Mouse (Mus musculus): ENCODE measurements around the gene Zfp553. TPM values are rescaled to one million over a fixed set of nuclear protein-coding genes. Genes with fewer than 3 reads are reported as not detected.

Gene Zfp553
- polyA plus RNA-seq, 1 experiment from 2014 or later: 23.6 TPM

GRCm38 (mm10) chr7:127273118-127273923 lies 40.5 kb downstream of the Zfp553 start:
- no peaks in the 10 kb centered on the region for H3K27me3 ChIP-seq (replicated peaks; ENCODE audit: control insufficient read depth, insufficient read depth, low read length)
- WGBS: 14% methylated on average over 50 of the region's 50 CpGs
- peak; percentile 40 for ATAC-seq
- peak overlapping the region; percentile 99 for H3K9ac ChIP-seq (ENCODE audit: low read depth, low read length)
- peak overlapping the region; percentile 81 for H3K4me2 ChIP-seq (ENCODE audit: low read depth, low read length)
- H3K4me1 ChIP-seq (ENCODE audit: control insufficient read depth, insufficient read depth, low read length): peaks cover 29% of the 10 kb centered on the region
- H3K36me3 ChIP-seq (ENCODE audit: control insufficient read depth, insufficient read depth, low read length): peaks cover 20% of the 10 kb centered on the region
- H3K4me3 ChIP-seq (ENCODE audit: low read length): peak overlapping the region; percentile 64
- peak overlapping the region; percentile 94 for H3K27ac ChIP-seq (ENCODE audit: low read length)
- H3K9me3 ChIP-seq (ENCODE audit: control insufficient read depth, low read length): peaks cover 9% of the 10 kb centered on the region

GRCm38 (mm10) chr7:127273925-127274789 lies 41.3 kb downstream of the Zfp553 start, which contains the start of gene Sephs2:
Gene Sephs2, minus strand, starts transcription at chr7:127274055.
- ATAC-seq: peak; percentile 79
- peaks cover 13% of the 10 kb centered on the region for H3K36me3 ChIP-seq (ENCODE audit: control insufficient read depth, insufficient read depth, low read length)
- H3K27me3 ChIP-seq (replicated peaks; ENCODE audit: control insufficient read depth, insufficient read depth, low read length): no peaks in the 10 kb centered on the region
- 2% methylated on average over 39 of the region's 39 CpGs for WGBS
- peak within 1 kb of the TSS; percentile 64 for H3K4me3 ChIP-seq (ENCODE audit: low read length)
- H3K9me3 ChIP-seq (ENCODE audit: control insufficient read depth, low read length): 0 out of 2 replicates have a peak, but pooled peaks cover 4% of the 10 kb centered on the region
- peak within 1 kb of the TSS; percentile 81 for H3K4me2 ChIP-seq (ENCODE audit: low read depth, low read length)
- H3K9ac ChIP-seq (ENCODE audit: low read depth, low read length): peak within 1 kb of the TSS; percentile 99
- H3K27ac ChIP-seq (ENCODE audit: low read length): peak within 1 kb of the TSS; percentile 94
- peaks cover 35% of the 10 kb centered on the region for H3K4me1 ChIP-seq (ENCODE audit: control insufficient read depth, insufficient read depth, low read length)

- H3K9me3 ChIP-seq (ENCODE audit: control insufficient read depth, low read length): 0 out of 2 replicates have a peak, but pooled peaks cover 4% of the 10 kb centered on the region
- 0 out of 2 replicates have a peak overlapping the region, but pooled peaks have one; percentile 24 for H3K9ac ChIP-seq (ENCODE audit: low read depth, low read length)
- ATAC-seq: peak; percentile 76
- H3K4me1 ChIP-seq (ENCODE audit: control insufficient read depth, insufficient read depth, low read length): peaks cover 36% of the 10 kb centered on the region
- H3K4me3 ChIP-seq (ENCODE audit: low read length): no peak overlapping the region
- peak overlapping the region; percentile 82 for H3K27ac ChIP-seq (ENCODE audit: low read length)
- H3K27me3 ChIP-seq (replicated peaks; ENCODE audit: control insufficient read depth, insufficient read depth, low read length): no peaks in the 10 kb centered on the region
- peaks cover 4% of the 10 kb centered on the region; the same call in 1 of the 2 replicates for H3K36me3 ChIP-seq (ENCODE audit: control insufficient read depth, insufficient read depth, low read length)
- WGBS: 38% methylated on average over 5 of the region's 5 CpGs
- peak overlapping the region; percentile 22; the same call in 1 of the 2 replicates for H3K4me2 ChIP-seq (ENCODE audit: low read depth, low read length)
These were observed 43.7 kb downstream of the Zfp553 start for GRCm38 (mm10) chr7:127276519-127276961.

- Histone ChIP-seq H3K27me3 (replicated peaks; ENCODE audit: control insufficient read depth, insufficient read depth, low read length) (no peaks in the 10 kb centered on the region), H3K4me2 (ENCODE audit: low read depth, low read length) (no peak overlapping the region), H3K27ac (ENCODE audit: low read length) (0 out of 2 replicates have a peak overlapping the region, but pooled peaks have one; percentile 0), H3K9ac (ENCODE audit: low read depth, low read length) (peak overlapping the region; percentile 54), H3K9me3 (ENCODE audit: control insufficient read depth, low read length) (no peaks in the 10 kb centered on the region), H3K36me3 (ENCODE audit: control insufficient read depth, insufficient read depth, low read length) (no peaks in the 10 kb centered on the region), H3K4me1 (ENCODE audit: control insufficient read depth, insufficient read depth, low read length) (peaks cover 28% of the 10 kb centered on the region), H3K4me3 (ENCODE audit: low read length) (no peak overlapping the region)
- WGBS: 24% methylated on average over 8 of the region's 8 CpGs
- peak; percentile 26 for ATAC-seq
These were observed 45.5 kb downstream of the Zfp553 start for GRCm38 (mm10) chr7:127278311-127278710.

GRCm38 (mm10) chr7:127280092-127280491 lies 47.2 kb downstream of the Zfp553 start:
- Histone ChIP-seq H3K27me3 (replicated peaks; ENCODE audit: control insufficient read depth, insufficient read depth, low read length) (no peaks in the 10 kb centered on the region), H3K27ac (ENCODE audit: low read length) (no peak overlapping the region), H3K4me2 (ENCODE audit: low read depth, low read length) (no peak overlapping the region), H3K36me3 (ENCODE audit: control insufficient read depth, insufficient read depth, low read length) (no peaks in the 10 kb centered on the region), H3K9me3 (ENCODE audit: control insufficient read depth, low read length) (no peaks in the 10 kb centered on the region), H3K9ac (ENCODE audit: low read depth, low read length) (no peak overlapping the region), H3K4me3 (ENCODE audit: low read length) (no peak overlapping the region), H3K4me1 (ENCODE audit: control insufficient read depth, insufficient read depth, low read length) (peaks cover 24% of the 10 kb centered on the region)
- no peak for ATAC-seq
- WGBS: 59% methylated on average over 3 of the region's 3 CpGs

GRCm38 (mm10) chr7:127281114-127281513 lies 48.3 kb downstream of the Zfp553 start:
- Histone ChIP-seq H3K36me3 (ENCODE audit: control insufficient read depth, insufficient read depth, low read length) (no peaks in the 10 kb centered on the region), H3K4me1 (ENCODE audit: control insufficient read depth, insufficient read depth, low read length) (peaks cover 24% of the 10 kb centered on the region), H3K27ac (ENCODE audit: low read length) (no peak overlapping the region), H3K4me3 (ENCODE audit: low read length) (no peak overlapping the region), H3K9ac (ENCODE audit: low read depth, low read length) (no peak overlapping the region), H3K9me3 (ENCODE audit: control insufficient read depth, low read length) (no peaks in the 10 kb centered on the region), H3K27me3 (replicated peaks; ENCODE audit: control insufficient read depth, insufficient read depth, low read length) (no peaks in the 10 kb centered on the region), H3K4me2 (ENCODE audit: low read depth, low read length) (no peak overlapping the region)
- no peak for ATAC-seq
- WGBS: 55% methylated on average over 4 of the region's 4 CpGs

- Histone ChIP-seq H3K9ac (ENCODE audit: low read depth, low read length) (no peak overlapping the region), H3K27ac (ENCODE audit: low read length) (no peak overlapping the region), H3K4me2 (ENCODE audit: low read depth, low read length) (no peak overlapping the region), H3K27me3 (replicated peaks; ENCODE audit: control insufficient read depth, insufficient read depth, low read length) (no peaks in the 10 kb centered on the region), H3K9me3 (ENCODE audit: control insufficient read depth, low read length) (no peaks in the 10 kb centered on the region), H3K4me1 (ENCODE audit: control insufficient read depth, insufficient read depth, low read length) (peaks cover 19% of the 10 kb centered on the region), H3K36me3 (ENCODE audit: control insufficient read depth, insufficient read depth, low read length) (no peaks in the 10 kb centered on the region), H3K4me3 (ENCODE audit: low read length) (no peak overlapping the region)
- WGBS: 75% methylated on average over 2 of the region's 2 CpGs
- no peak for ATAC-seq
These were observed 49.3 kb downstream of the Zfp553 start for GRCm38 (mm10) chr7:127282190-127282589.

- H3K4me1 ChIP-seq (ENCODE audit: control insufficient read depth, insufficient read depth, low read length): 0 out of 2 replicates have a peak, but pooled peaks cover 3% of the 10 kb centered on the region
- no peak overlapping the region for H3K4me3 ChIP-seq (ENCODE audit: low read length)
- H3K27me3 ChIP-seq (replicated peaks; ENCODE audit: control insufficient read depth, insufficient read depth, low read length): no peaks in the 10 kb centered on the region
- H3K4me2 ChIP-seq (ENCODE audit: low read depth, low read length): no peak overlapping the region
- no peaks in the 10 kb centered on the region for H3K36me3 ChIP-seq (ENCODE audit: control insufficient read depth, insufficient read depth, low read length)
- H3K9ac ChIP-seq (ENCODE audit: low read depth, low read length): no peak overlapping the region
- no peak for ATAC-seq
- no peak overlapping the region for H3K27ac ChIP-seq (ENCODE audit: low read length)
- WGBS: 69% methylated on average over 10 of the region's 10 CpGs
- H3K9me3 ChIP-seq (ENCODE audit: control insufficient read depth, low read length): peaks cover 7% of the 10 kb centered on the region
These were observed 52.3 kb downstream of the Zfp553 start for GRCm38 (mm10) chr7:127285154-127285553.
